Mouse (Mus musculus) ES-E14 (cell line): ENCODE measurements at regions not wholly inside any gene's neighbourhood (a gene's known extent, or its start where the extent isn't known, plus 50 kb on each side); places are given as distances from the start of the nearest gene placed in this dataset.

Experiments
- DNase-seq: peaks from one replicate; pipeline ENCODE4 v3.0.0-alpha.2; 2013; ENCODE audit warnings: low read depth, low spot score
- H3K27ac ChIP-seq: 2 replicates; pipeline ENCODE4 v1.5.1; 2012; ENCODE audit warnings: low read depth, mild to moderate bottlenecking, low read length, moderate library complexity, mixed read lengths; ENCODE audit not compliant: poor library complexity, insufficient read depth, severe bottlenecking
- H3K36me3 ChIP-seq: 2 replicates; pipeline ENCODE4 v1.6.1; 2012; ENCODE audit warnings: mild to moderate bottlenecking, low read length, moderate library complexity, mixed read lengths; ENCODE audit not compliant: control insufficient read depth, poor library complexity, insufficient read depth, severe bottlenecking
- H3K4me1 ChIP-seq, 2 experiments: fragments of 150-350 bp in 1 of 2; sonication (generic) in 1 of 2; 2 replicates each; pipeline ENCODE4 v1.6.1; 2012; ENCODE audit warnings: low read length in 2 of 2, mild to moderate bottlenecking in 1 of 2, mixed read lengths in 1 of 2; ENCODE audit not compliant: control insufficient read depth in 2 of 2, insufficient read depth in 2 of 2, poor library complexity in 1 of 2
- H3K4me3 ChIP-seq, 2 experiments: fragments of 150-350 bp in 1 of 2; sonication (generic) in 1 of 2; 2 replicates each; pipeline ENCODE4 v1.5.1; 2012; ENCODE audit warnings: low read length in 2 of 2, low read depth in 1 of 2, mild to moderate bottlenecking in 1 of 2, mixed read lengths in 1 of 2; ENCODE audit not compliant: insufficient read depth in 1 of 2, poor library complexity in 1 of 2, severe bottlenecking in 1 of 2
- H3K9ac ChIP-seq: 2 replicates; pipeline ENCODE4 v1.6.1; 2012; ENCODE audit warnings: low read depth, mild to moderate bottlenecking, low read length, mixed read lengths; ENCODE audit not compliant: poor library complexity, insufficient read depth, severe bottlenecking
- H3K9me3 ChIP-seq: fragments of 150-350 bp; sonication (generic); 2 replicates; pipeline ENCODE4 v1.6.1; 2012; ENCODE audit warnings: low read depth, mild to moderate bottlenecking, low read length; ENCODE audit not compliant: control insufficient read depth, insufficient read depth
- CHD2 ChIP-seq: IDR thresholded peaks from 2 replicates; pipeline ENCODE4 v1.6.1; 2014; ENCODE audit warnings: mild to moderate bottlenecking, low read depth, low read length, inconsistent platforms
- HCFC1 ChIP-seq: IDR thresholded peaks from 2 replicates; pipeline ENCODE4 v1.6.1; 2012; ENCODE audit warnings: low read length, inconsistent platforms, borderline replicate concordance; ENCODE audit not compliant: insufficient read depth
- MAFK ChIP-seq: IDR thresholded peaks from 2 replicates; pipeline ENCODE4 v1.6.1; 2014; ENCODE audit warnings: mild to moderate bottlenecking, low read depth, low read length, inconsistent platforms; ENCODE audit not compliant: insufficient read depth
- ZC3H11A ChIP-seq: IDR thresholded peaks from 2 replicates; pipeline ENCODE4 v1.6.1; 2012; ENCODE audit warnings: low read depth, mild to moderate bottlenecking, inconsistent platforms, low read length, borderline replicate concordance
- ZNF384 ChIP-seq: IDR thresholded peaks from 2 replicates; pipeline ENCODE4 v1.6.1; 2012; ENCODE audit warnings: low read depth, low read length, inconsistent platforms
- in situ Hi-C, 2 experiments: fragments of 600-800 bp; cut with MboI; formaldehyde crosslinking; loops; one replicate each; pipeline ENCODE4 v1.15.1; 2025; ENCODE audit warnings: low sequenced_read_pairs in 2 of 2, inconsistent platforms in 1 of 2; ENCODE audit not compliant: unreplicated experiment in 2 of 2

- H3K27ac ChIP-seq = no peak overlapping the region
- H3K9me3 ChIP-seq = no peaks in the 10 kb centered on the region
- DNase-seq = no peak
- no peak overlapping the region for H3K9ac ChIP-seq
- TF ChIP-seq MAFK (no peak), HCFC1 (no peak), ZC3H11A (no peak), CHD2 (no peak), ZNF384 (no peak)
- no peaks in the 10 kb centered on the region for H3K36me3 ChIP-seq
- no peaks in the 10 kb centered on the region for H3K4me1 ChIP-seq
- H3K4me3 ChIP-seq = no peak overlapping the region
- in situ Hi-C loops = no loop called here
Measured at GRCm38 (mm10) chr13:48106946-48107345, 154.1 kb upstream of the Id4 start.

GRCm38 (mm10) chr13:48115890-48116289 lies 145.1 kb upstream of the Id4 start:
- Histone ChIP-seq H3K36me3 (no peaks in the 10 kb centered on the region), H3K9ac (no peak overlapping the region), H3K9me3 (no peaks in the 10 kb centered on the region), H3K4me3 (no peak overlapping the region), H3K4me1 (no peaks in the 10 kb centered on the region), H3K27ac (no peak overlapping the region)
- TF ChIP-seq HCFC1 (no peak), ZNF384 (no peak), ZC3H11A (no peak), MAFK (no peak), CHD2 (no peak)
- in situ Hi-C loops = no loop called here
- DNase-seq = no peak

- H3K9ac ChIP-seq = no peak overlapping the region
- in situ Hi-C loops = no loop called here
- no peaks in the 10 kb centered on the region for H3K36me3 ChIP-seq
- TF ChIP-seq ZC3H11A (no peak), ZNF384 (no peak), CHD2 (no peak), HCFC1 (no peak), MAFK (no peak)
- H3K9me3 ChIP-seq = no peaks in the 10 kb centered on the region
- H3K4me1 ChIP-seq = peaks cover 6 to 11% of the 10 kb centered on the region in 2 experiments; a peak in 3 of 4 replicates
- DNase-seq = no peak
- no peak overlapping the region for H3K27ac ChIP-seq
- no peak overlapping the region for H3K4me3 ChIP-seq
Measured at GRCm38 (mm10) chr13:48126582-48126981, 134.4 kb upstream of the Id4 start.

GRCm38 (mm10) chr13:48130724-48131123 lies 130.3 kb upstream of the Id4 start:
- Histone ChIP-seq H3K27ac (no peak overlapping the region), H3K4me3 (peak overlapping the region in 1 of 2 experiments; percentile 34; a peak in 2 of 4 replicates), H3K4me1 (peaks cover 6 to 16% of the 10 kb centered on the region in 2 experiments; a peak in 3 of 4 replicates), H3K9ac (no peak overlapping the region), H3K9me3 (no peaks in the 10 kb centered on the region), H3K36me3 (no peaks in the 10 kb centered on the region)
- no peak for TF ChIP-seq MAFK
- no peak for TF ChIP-seq CHD2
- TF ChIP-seq ZC3H11A = no peak
- TF ChIP-seq ZNF384 = no peak
- peak; percentile 69 for DNase-seq
- in situ Hi-C loops = no loop called here

GRCm38 (mm10) chr13:48131681-48132080 lies 129.3 kb upstream of the Id4 start:
- H3K27ac ChIP-seq = no peak overlapping the region

More at GRCm38 (mm10) chr13:48131681-48132080, 129.3 kb upstream of the Id4 start:
- Histone ChIP-seq H3K4me1 (peaks cover 6 to 16% of the 10 kb centered on the region in 2 experiments; a peak in 3 of 4 replicates), H3K4me3 (no peak overlapping the region), H3K9ac (no peak overlapping the region), H3K9me3 (no peaks in the 10 kb centered on the region), H3K36me3 (no peaks in the 10 kb centered on the region)
- DNase-seq = no peak
- TF ChIP-seq MAFK (no peak), CHD2 (no peak), ZNF384 (no peak), ZC3H11A (no peak), HCFC1 (no peak)
- in situ Hi-C loops = no loop called here
